Mouse (Mus musculus): Measurements from ENCODE around the gene Fam186b.

GRCm38 (mm10) chr15:99241249-99241648 lies 54.4 kb downstream of the Fam186b start:
- TF ChIP-seq CTCF (IDR thresholded peaks at IDR 0.05; ENCODE audit: low read depth, low read length): no peak
- TF ChIP-seq POLR2A (IDR thresholded peaks at IDR 0.05; ENCODE audit: extremely low read depth, insufficient read depth, low read length): no peak
